Mouse (Mus musculus): ENCODE data around the gene Mxd4. TPM values are rescaled to one million over a fixed set of nuclear protein-coding genes. Genes with fewer than 3 reads are reported as not detected.

Mxd4 gene
- 16.4 TPM for polyA plus RNA-seq (2014; fragmentation: Illumina TruSeq; extraction: RNeasy Lipid Tissue Mini Kit (QIAGEN cat#74804); ENCODE audit: low read depth, low replicate concordance)

GRCm38 (mm10) chr5:34187601-34188316 is at the start of gene Mxd4:
Gene Mxd4, minus strand, starts transcription at chr5:34187720.

GRCm38 (mm10) chr5:34168950-34169891 is 18.3 kb downstream of the Mxd4 start, which contains the start of the genes Poln and Haus3:
Gene Poln, minus strand, starts transcription at chr5:34169448.
Gene Haus3, minus strand, starts transcription at chr5:34169527.

Other genes with a start within 250 kb of the Mxd4 start
- not detected for gene Gm1673, start 204.3 kb downstream of the Mxd4 start, polyA plus RNA-seq (2014; fragmentation: Illumina TruSeq; extraction: RNeasy Lipid Tissue Mini Kit (QIAGEN cat#74804); ENCODE audit: low read depth, low replicate concordance)
- gene Nat8l, start 191.7 kb downstream of the Mxd4 start, polyA plus RNA-seq (2014; fragmentation: Illumina TruSeq; extraction: RNeasy Lipid Tissue Mini Kit (QIAGEN cat#74804); ENCODE audit: low read depth, low replicate concordance) = 1.6 TPM
- 8.6 TPM for gene Poln, start 18.3 kb downstream of the Mxd4 start, polyA plus RNA-seq (2014; fragmentation: Illumina TruSeq; extraction: RNeasy Lipid Tissue Mini Kit (QIAGEN cat#74804); ENCODE audit: low read depth, low replicate concordance)
- 53.0 TPM for gene Haus3, start 18.2 kb downstream of the Mxd4 start, polyA plus RNA-seq (2014; fragmentation: Illumina TruSeq; extraction: RNeasy Lipid Tissue Mini Kit (QIAGEN cat#74804); ENCODE audit: low read depth, low replicate concordance)
- not detected for gene Zfyve28, start 100.7 kb upstream of the Mxd4 start, polyA plus RNA-seq (2014; fragmentation: Illumina TruSeq; extraction: RNeasy Lipid Tissue Mini Kit (QIAGEN cat#74804); ENCODE audit: low read depth, low replicate concordance)
- not detected for gene Cfap99, start 100.9 kb upstream of the Mxd4 start, polyA plus RNA-seq (2014; fragmentation: Illumina TruSeq; extraction: RNeasy Lipid Tissue Mini Kit (QIAGEN cat#74804); ENCODE audit: low read depth, low replicate concordance)
- gene Rnf4, start 148.6 kb upstream of the Mxd4 start, polyA plus RNA-seq (2014; fragmentation: Illumina TruSeq; extraction: RNeasy Lipid Tissue Mini Kit (QIAGEN cat#74804); ENCODE audit: low read depth, low replicate concordance) = 101 TPM
- gene Fam193a, start 182.2 kb upstream of the Mxd4 start, polyA plus RNA-seq (2014; fragmentation: Illumina TruSeq; extraction: RNeasy Lipid Tissue Mini Kit (QIAGEN cat#74804); ENCODE audit: low read depth, low replicate concordance) = 19.2 TPM

All from adrenal gland, adult 10 weeks (tissue).